8 mouse cellular contexts compared by ENCODE assay signal in genomic region chr8:127331751-127332150, GRCm38 (mm10).
DNase-seq lines count a peak whose midpoint lies in the region; ATAC-seq lines count a peak whose summit lies in the region.

No protein-coding gene starts in this region.

- H3K9me3 ChIP-seq in forebrain, embryonic 14.5 days (replicated peaks; ENCODE audit: control insufficient read depth, low read length): no peaks in the 10 kb centered on the region
- H3K9me3 ChIP-seq in forebrain, embryonic 16.5 days (ENCODE audit: control insufficient read depth, low read length): no peaks in the 10 kb centered on the region

- no peak overlapping the region for H3K9ac ChIP-seq in forebrain, embryonic 14.5 days (ENCODE audit: low read length)
- H3K9ac ChIP-seq in forebrain, embryonic 16.5 days (replicated peaks; ENCODE audit: low read depth, low read length): no peak overlapping the region

- H3K4me2 ChIP-seq in forebrain, embryonic 14.5 days (ENCODE audit: low read length): no peak overlapping the region
- no peak overlapping the region for H3K4me2 ChIP-seq in forebrain, embryonic 16.5 days (ENCODE audit: low read length)

- 96% methylated on average over 1 of the region's 1 CpGs for WGBS in forebrain, embryonic 14.5 days
- WGBS in forebrain, embryonic 16.5 days: 100% methylated on average over 1 of the region's 1 CpGs

- H3K4me3 ChIP-seq in forebrain, embryonic 14.5 days (ENCODE audit: low read depth, low read length): no peak overlapping the region
- H3K4me3 ChIP-seq in forebrain, embryonic 16.5 days (replicated peaks; ENCODE audit: low read length): no peak overlapping the region

- no peaks in the 10 kb centered on the region for H3K36me3 ChIP-seq in forebrain, embryonic 14.5 days (ENCODE audit: control insufficient read depth, insufficient read depth, low read length)
- no peaks in the 10 kb centered on the region for H3K36me3 ChIP-seq in forebrain, embryonic 16.5 days (ENCODE audit: control insufficient read depth, insufficient read depth)

- no peaks in the 10 kb centered on the region; the same call in 1 of the 2 replicates for H3K4me1 ChIP-seq in forebrain, embryonic 14.5 days (ENCODE audit: control insufficient read depth, insufficient read depth, low read length)
- peaks cover 5% of the 10 kb centered on the region; the same call in 1 of the 2 replicates for H3K4me1 ChIP-seq in forebrain, embryonic 16.5 days (replicated peaks; ENCODE audit: control insufficient read depth, insufficient read depth, low read length)

- DNase-seq in forebrain, embryonic 14.5 days (ENCODE audit: low spot score): peak; percentile 50
- DNase-seq in urinary bladder, postnatal 25 days (ENCODE audit: low spot score): peak; percentile 62
- no peak for DNase-seq in urinary bladder, postnatal 10 days (ENCODE audit: low spot score)
- DNase-seq in embryo, embryonic 10.5 days (ENCODE audit: low spot score): peak; percentile 75
- DNase-seq in kidney, postnatal 14 days: peak; percentile 58
- peak; percentile 85 for DNase-seq in testis, postnatal 10 days (ENCODE audit: low spot score)

- no peak overlapping the region for H3K27ac ChIP-seq in forebrain, embryonic 14.5 days (ENCODE audit: low read depth, low read length)
- no peak overlapping the region for H3K27ac ChIP-seq in forebrain, embryonic 16.5 days (ENCODE audit: low read length)

- H3K27me3 ChIP-seq in forebrain, embryonic 14.5 days (replicated peaks; ENCODE audit: control insufficient read depth, insufficient read depth, low read length): no peaks in the 10 kb centered on the region
- H3K27me3 ChIP-seq in forebrain, embryonic 16.5 days (replicated peaks; ENCODE audit: control insufficient read depth, insufficient read depth, low read length): no peaks in the 10 kb centered on the region

- ATAC-seq in forebrain, embryonic 14.5 days: no peak
- no peak for ATAC-seq in forebrain, embryonic 16.5 days
- peak; percentile 66 for ATAC-seq in megakaryocyte progenitor cell, adult 5-6 weeks (replicated peaks; ENCODE audit: poor library complexity)
